Mouse (Mus musculus): ENCODE measurements around the gene Rdm1.
"Not testable (repeated sequence)": the region's sequence is repeated elsewhere in the genome, so short reads cannot be mapped to it uniquely, and the experiment has no call there.

Rdm1 gene

GRCm38 (mm10) chr11:101616948-101617767, 9.8 kb upstream of the Rdm1 start:
- no peak for DNase-seq

- no peak for DNase-seq
Measured at GRCm38 (mm10) chr11:101617849-101618248, 9.1 kb upstream of the Rdm1 start.

GRCm38 (mm10) chr11:101618596-101618995, 8.4 kb upstream of the Rdm1 start:
- DNase-seq = no peak

- DNase-seq = not testable (repeated sequence)
Measured at GRCm38 (mm10) chr11:101620022-101620655, 6.9 kb upstream of the Rdm1 start.

GRCm38 (mm10) chr11:101626649-101626994, 373 bp upstream of the Rdm1 start:
- no peak for DNase-seq

- peak; percentile 68 for DNase-seq
Measured at GRCm38 (mm10) chr11:101627857-101628559, 1.0 kb downstream of the Rdm1 start.

GRCm38 (mm10) chr11:101628733-101629417, 1.9 kb downstream of the Rdm1 start:
- DNase-seq = not testable (repeated sequence)

- DNase-seq = no peak
Measured at GRCm38 (mm10) chr11:101635660-101636059, 8.7 kb downstream of the Rdm1 start.

GRCm38 (mm10) chr11:101639761-101640160, 12.8 kb downstream of the Rdm1 start:
- DNase-seq = no peak

- peak; percentile 81 for DNase-seq
Measured at GRCm38 (mm10) chr11:101640857-101641709, 14.1 kb downstream of the Rdm1 start.

- not testable (repeated sequence) for DNase-seq
Measured at GRCm38 (mm10) chr11:101641710-101642642, 15.0 kb downstream of the Rdm1 start.

GRCm38 (mm10) chr11:101642931-101643330, 15.9 kb downstream of the Rdm1 start:
- DNase-seq = no peak

- no peak for DNase-seq
Measured at GRCm38 (mm10) chr11:101644591-101644990, 17.6 kb downstream of the Rdm1 start.

- DNase-seq = not testable (repeated sequence)
Measured at GRCm38 (mm10) chr11:101645043-101645410, 18.0 kb downstream of the Rdm1 start.

- DNase-seq = peak; percentile 57
Measured at GRCm38 (mm10) chr11:101645411-101646282, 18.7 kb downstream of the Rdm1 start.

- not testable (repeated sequence) for DNase-seq
Measured at GRCm38 (mm10) chr11:101646283-101646794, 19.3 kb downstream of the Rdm1 start.

GRCm38 (mm10) chr11:101647093-101647492, 20.1 kb downstream of the Rdm1 start:
- not testable (repeated sequence) for DNase-seq

- DNase-seq = no peak
Measured at GRCm38 (mm10) chr11:101656356-101656755, 29.4 kb downstream of the Rdm1 start.

- DNase-seq = no peak
Measured at GRCm38 (mm10) chr11:101657528-101657885, 30.5 kb downstream of the Rdm1 start.
